ENCODE assay signal across 15 mouse cellular contexts in the genomic region with DNA sequence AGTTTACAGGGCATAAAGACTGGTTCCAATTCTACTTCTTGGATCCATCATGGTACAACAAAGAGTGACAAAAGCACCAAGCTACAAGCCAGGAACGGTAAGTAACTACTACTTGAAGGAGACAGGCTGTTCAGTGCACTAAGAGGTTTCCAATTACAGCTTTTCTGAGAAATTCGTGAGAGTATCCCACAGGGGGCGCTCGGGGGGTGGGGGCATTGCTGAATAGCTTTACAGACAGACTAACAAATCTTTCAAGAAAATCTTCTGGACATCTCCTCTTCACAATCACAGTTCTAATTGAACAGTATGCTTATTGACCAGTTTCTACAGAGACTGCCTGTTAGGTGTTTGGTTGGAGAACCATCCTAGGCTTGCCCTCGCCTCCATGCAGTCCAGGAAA. TPM values are rescaled to one million over a fixed set of nuclear protein-coding genes. Genes with fewer than 3 reads are reported as not detected.
A peak's percentile ranks its signal among the peaks of the same experiment; 100 is the strongest.
DNase-seq lines count a peak whose midpoint lies in the region; ATAC-seq and TF ChIP-seq lines count a peak whose summit lies in the region.
"Had no signal": no experiment of that assay in that cellular context is flagged by ENCODE, and none has a peak within 500 bp of the region (broad histone marks: within the 10 kb centered on the region; RNA-seq: fewer than 3 reads in every experiment).

No protein-coding gene starts in this region.

- TF ChIP-seq RAD21 in MEL (IDR thresholded peaks at IDR 0.05; ENCODE audit: low read depth, low read length): no peak

- WGBS in heart, postnatal 0 days: 37% methylated on average over 5 of the region's 5 CpGs
- 31% methylated on average over 5 of the region's 5 CpGs for WGBS in lung, postnatal 0 days
- WGBS in forebrain, embryonic 10.5 days: 56% methylated on average over 5 of the region's 5 CpGs

- no peak for TF ChIP-seq CTCF in heart, postnatal 0 days (IDR thresholded peaks at IDR 0.05; ENCODE audit: low read depth)
- TF ChIP-seq CTCF in lung, postnatal 0 days (IDR thresholded peaks at IDR 0.05): no peak
- TF ChIP-seq CTCF in MEL (IDR thresholded peaks at IDR 0.05 in 2 of 3, conservative IDR thresholded peaks at IDR 0.05 in 1 of 3; ENCODE audit: control insufficient read depth in 1 of 3, insufficient read depth in 1 of 3, low read depth in 2 of 3, low read length in 3 of 3, poor library complexity in 1 of 3, severe bottlenecking in 1 of 3): peak in 2 of 3 experiments; percentile 39 to 60; a peak in 4 of 6 replicates

- TF ChIP-seq POLR2A in MEL (IDR thresholded peaks at IDR 0.05; ENCODE audit: control insufficient read depth in 1 of 2, insufficient read depth in 1 of 2, low read depth in 1 of 2, low read length in 2 of 2, poor library complexity in 1 of 2): no peak
- TF ChIP-seq POLR2A in myocyte (IDR thresholded peaks at IDR 0.05; ENCODE audit: insufficient read length, low read depth): no peak

- no peak for ATAC-seq in heart, postnatal 0 days (ENCODE audit: insufficient read depth, low read depth)
- ATAC-seq in lung, postnatal 0 days: no peak
- ATAC-seq in granulocyte monocyte progenitor cell, adult 5-6 weeks (replicated peaks; ENCODE audit: poor library complexity, severe bottlenecking): no peak

- peaks cover 8% of the 10 kb centered on the region for H3K79me2 ChIP-seq in MEL (ENCODE audit: control insufficient read depth, insufficient read depth, low read length, poor library complexity)
- H3K79me2 ChIP-seq in myocyte (ENCODE audit: control insufficient read depth, insufficient read depth): peaks cover 33% of the 10 kb centered on the region

- peaks cover 21% of the 10 kb centered on the region for H3K4me1 ChIP-seq in heart, postnatal 0 days (ENCODE audit: control insufficient read depth, insufficient read depth)
- peaks cover 5% of the 10 kb centered on the region; the same call in 1 of the 2 replicates for H3K4me1 ChIP-seq in lung, postnatal 0 days (ENCODE audit: insufficient read depth, low read depth, low read length)
- H3K4me1 ChIP-seq in MEL (ENCODE audit: control insufficient read depth in 1 of 2, insufficient read depth in 2 of 2, low read length in 2 of 2): peaks cover 6 to 11% of the 10 kb centered on the region in 2 experiments; a peak in 3 of 4 replicates
- H3K4me1 ChIP-seq in forebrain, embryonic 10.5 days: peaks cover 34% of the 10 kb centered on the region

- no peak for DNase-seq in heart, postnatal 0 days (ENCODE audit: low spot score)
- DNase-seq in heart, adult 11 months: no peak
- DNase-seq in lung, postnatal 0 days (ENCODE audit: low spot score): peak; percentile 26
- no peak for DNase-seq in lung, postnatal 25 days (ENCODE audit: low spot score)
- DNase-seq in MEL (ENCODE audit: low read depth, low spot score): peak; percentile 32
- no peak for DNase-seq in forebrain, embryonic 10.5 days (ENCODE audit: extremely low spot score, low spot score)
- DNase-seq: gastrocnemius, postnatal 10 days; right cerebral cortex, postnatal 4 days had no signal

- H3K27ac ChIP-seq in heart, postnatal 0 days (ENCODE audit: low read depth): peak overlapping the region; percentile 99
- peak overlapping the region; percentile 51 for H3K27ac ChIP-seq in lung, postnatal 0 days (ENCODE audit: low read length)
- H3K27ac ChIP-seq in MEL (ENCODE audit: control insufficient read depth, low read depth, low read length): no peak overlapping the region
- no peak overlapping the region for H3K27ac ChIP-seq in forebrain, embryonic 10.5 days
- H3K27ac ChIP-seq: forebrain, embryonic 12.5 days; left cerebral cortex, adult 2 months; liver, embryonic 14.5 days; midbrain, embryonic 12.5 days; neural tube, embryonic 15.5 days had no signal

- peak overlapping the region; percentile 64; the same call in 1 of the 2 replicates for H3K4me2 ChIP-seq in heart, postnatal 0 days (ENCODE audit: low read depth, low read length)
- no peak overlapping the region for H3K4me2 ChIP-seq in lung, postnatal 0 days (replicated peaks; ENCODE audit: low read depth, low read length)
- H3K4me2 ChIP-seq in myocyte (ENCODE audit: low read depth): peak overlapping the region; percentile 82
- H3K4me2 ChIP-seq: forebrain, embryonic 12.5 days; midbrain, embryonic 12.5 days had no signal

- no peak for TF ChIP-seq EP300 in heart, postnatal 0 days (IDR thresholded peaks at IDR 0.05; ENCODE audit: low read depth)
- no peak for TF ChIP-seq EP300 in lung, postnatal 0 days (IDR thresholded peaks at IDR 0.05)
- TF ChIP-seq EP300 in MEL (IDR thresholded peaks at IDR 0.05; ENCODE audit: low read depth in 1 of 2, low read length in 2 of 2): no peak

- H3ac ChIP-seq in myocyte (ENCODE audit: control insufficient read depth, insufficient read length): no peak overlapping the region

- H3K9me3 ChIP-seq in heart, postnatal 0 days (replicated peaks; ENCODE audit: control insufficient read depth, low read length): 0 out of 2 replicates have a peak, but pooled peaks cover 3% of the 10 kb centered on the region
- H3K9me3 ChIP-seq in lung, postnatal 0 days (ENCODE audit: low read length): no peaks in the 10 kb centered on the region
- H3K9me3 ChIP-seq in MEL (replicated peaks; ENCODE audit: insufficient read depth, low read length): no peaks in the 10 kb centered on the region
- H3K9me3 ChIP-seq in forebrain, embryonic 10.5 days: peaks cover 10% of the 10 kb centered on the region
- H3K9me3 ChIP-seq: forebrain, embryonic 12.5 days; midbrain, embryonic 12.5 days; neural tube, embryonic 15.5 days had no signal

- peaks cover 10% of the 10 kb centered on the region; the same call in 1 of the 2 replicates for H3K36me3 ChIP-seq in heart, postnatal 0 days (replicated peaks; ENCODE audit: control insufficient read depth, insufficient read depth, low read length)
- H3K36me3 ChIP-seq in lung, postnatal 0 days (ENCODE audit: insufficient read depth, low read length): no peaks in the 10 kb centered on the region
- H3K36me3 ChIP-seq in MEL (ENCODE audit: control insufficient read depth in 1 of 2, insufficient read depth in 2 of 2, low read length in 2 of 2) (peaks cover 0 to 13% of the 10 kb centered on the region in 2 experiments; a peak in 2 of 4 replicates), myocyte (ENCODE audit: control insufficient read depth, insufficient read depth) (peaks cover 13% of the 10 kb centered on the region)
- peaks cover 11% of the 10 kb centered on the region for H3K36me3 ChIP-seq in forebrain, embryonic 10.5 days (replicated peaks)
- H3K36me3 ChIP-seq: neural tube, embryonic 15.5 days had no signal

- no peak overlapping the region for H3K4me3 ChIP-seq in heart, postnatal 0 days (ENCODE audit: low read depth, low read length)
- H3K4me3 ChIP-seq in lung, postnatal 0 days (ENCODE audit: low read depth, low read length): no peak overlapping the region
- H3K4me3 ChIP-seq in MEL (ENCODE audit: control insufficient read depth in 1 of 2, insufficient read depth in 1 of 2, low read depth in 2 of 2, low read length in 2 of 2): no peak overlapping the region
- H3K4me3 ChIP-seq in myocyte: peak overlapping the region; percentile 54
- H3K4me3 ChIP-seq in forebrain, embryonic 10.5 days: no peak overlapping the region
- H3K4me3 ChIP-seq: forebrain, embryonic 12.5 days; left cerebral cortex, adult 2 months; midbrain, embryonic 12.5 days; neural tube, embryonic 15.5 days had no signal

- no peak overlapping the region for H3K9ac ChIP-seq in heart, postnatal 0 days (replicated peaks; ENCODE audit: low read depth, low read length)
- H3K9ac ChIP-seq in lung, postnatal 0 days (replicated peaks; ENCODE audit: low read depth): no peak overlapping the region
- H3K9ac ChIP-seq in MEL (ENCODE audit: control insufficient read depth, low read depth, low read length, poor library complexity, severe bottlenecking): no peak overlapping the region
- H3K9ac ChIP-seq: forebrain, embryonic 12.5 days; liver, embryonic 14.5 days; midbrain, embryonic 12.5 days; neural tube, embryonic 15.5 days had no signal

- no peaks in the 10 kb centered on the region for H3K27me3 ChIP-seq in heart, postnatal 0 days (ENCODE audit: control insufficient read depth, insufficient read depth, low read length)
- H3K27me3 ChIP-seq in lung, postnatal 0 days (replicated peaks; ENCODE audit: insufficient read depth, low read length): no peaks in the 10 kb centered on the region
- H3K27me3 ChIP-seq in MEL (ENCODE audit: control insufficient read depth in 1 of 2, insufficient read depth in 2 of 2, low read length in 2 of 2): no peaks in the 10 kb centered on the region
- no peaks in the 10 kb centered on the region for H3K27me3 ChIP-seq in myocyte (ENCODE audit: control insufficient read depth, insufficient read depth, insufficient read length)
- no peaks in the 10 kb centered on the region for H3K27me3 ChIP-seq in forebrain, embryonic 10.5 days (ENCODE audit: poor library complexity, severe bottlenecking)
- H3K27me3 ChIP-seq: forebrain, embryonic 12.5 days; midbrain, embryonic 12.5 days; neural tube, embryonic 15.5 days had no signal

TF ChIP-seq in myocyte, 11 proteins besides CTCF, POLR2A, EP300 and RAD21 (continues in another document):
- no peak for TF ChIP-seq POLR2AphosphoS2 (IDR thresholded peaks at IDR 0.05; ENCODE audit: insufficient read length, low read depth)

RNA-seq across cellular contexts. Expression of a gene that starts 2.3 kb away (rescaled TPM):
- 38.3 and 39.3 TPM in 2 replicates for total RNA-seq in heart, postnatal 0 days (2014; rRNA removed; ENCODE audit: low replicate concordance)
- 9.5 and 13.6 TPM in 2 replicates for polyA plus RNA-seq in heart, postnatal 0 days (2015; fragmentation: Nextera tagmentation; extraction: Ambion mirVana)
- 4.1 and 5.8 TPM in 2 replicates for polyA plus RNA-seq in lung, postnatal 0 days (2015; fragmentation: Nextera tagmentation; extraction: Ambion mirVana)
- total RNA-seq in MEL (2012; rRNA removed): 12.5 and 14.3 TPM in 2 replicates
- 100 to 1,000 TPM in 1 of 2 experiments, 10 to 100 TPM in 1; 15.4 to 141 TPM for polyA plus RNA-seq in MEL (2012; ENCODE audit: insufficient read depth in 1 of 2, insufficient read length in 2 of 2, low read depth in 1 of 2, low replicate concordance in 2 of 2, missing spikeins in 1 of 2)
- 27.4 TPM for polyA plus RNA-seq in myocyte (2012; fragmentation: generic; extraction: Trizol)
- total RNA-seq in granulocyte monocyte progenitor cell, adult 5-6 weeks (2014; fragmentation: Nextera tagmentation): 16.5 and 22.3 TPM in 2 replicates
- 50.3 and 51.3 TPM in 2 replicates for total RNA-seq in granulocyte monocyte progenitor cell, adult 5-6 weeks (2017)
- 22.7 and 25.0 TPM in 2 replicates for polyA plus RNA-seq in forebrain, embryonic 10.5 days (2016; fragmentation: Nextera tagmentation; extraction: Ambion mirVana)

RNA-seq across cellular contexts. Expression of a gene that starts 27.6 kb away (rescaled TPM):
- 2.0 and 3.2 TPM in 2 replicates for total RNA-seq in heart, postnatal 0 days (2014; rRNA removed; ENCODE audit: low replicate concordance)
- polyA plus RNA-seq in heart, postnatal 0 days (2015; fragmentation: Nextera tagmentation; extraction: Ambion mirVana): 5.4 and 5.5 TPM in 2 replicates
- 5.1 and 6.7 TPM in 2 replicates for polyA plus RNA-seq in lung, postnatal 0 days (2015; fragmentation: Nextera tagmentation; extraction: Ambion mirVana)
- 3.5 and 4.8 TPM in 2 replicates for total RNA-seq in MEL (2012; rRNA removed)
- polyA plus RNA-seq in MEL (2012; ENCODE audit: insufficient read depth in 1 of 2, insufficient read length in 2 of 2, low read depth in 1 of 2, low replicate concordance in 2 of 2, missing spikeins in 1 of 2) (1 to 10 TPM in 1 of 2 experiments, not detected in 1; 9.4 TPM), myocyte (2012; fragmentation: generic; extraction: Trizol) (1.5 TPM)
- total RNA-seq in granulocyte monocyte progenitor cell, adult 5-6 weeks (2014; fragmentation: Nextera tagmentation): 10.7 and 12.4 TPM in 2 replicates
- 6.9 and 9.3 TPM in 2 replicates for total RNA-seq in granulocyte monocyte progenitor cell, adult 5-6 weeks (2017)
- 13.5 and 13.8 TPM in 2 replicates for polyA plus RNA-seq in forebrain, embryonic 10.5 days (2016; fragmentation: Nextera tagmentation; extraction: Ambion mirVana)

Comparison
In these comparisons a context has a peak if more than half of its experiments do, and no peak if none do; other contexts are left out.
1. DNase-seq: peak in lung, postnatal 0 days (single experiment) and MEL (single experiment); none in heart, postnatal 0 days (single experiment), heart, adult 11 months (single experiment), lung, postnatal 25 days (single experiment) and forebrain, embryonic 10.5 days (single experiment).
2. H3K27ac ChIP-seq: peak in heart, postnatal 0 days (single experiment) and lung, postnatal 0 days (single experiment); none in MEL (single experiment) and forebrain, embryonic 10.5 days (single experiment).
3. CTCF ChIP-seq: peak in MEL (2 of 3); none in heart, postnatal 0 days (single experiment) and lung, postnatal 0 days (single experiment).